Mouse (Mus musculus): ENCODE measurements around the gene Kctd12. TPM values are rescaled to one million over a fixed set of nuclear protein-coding genes. Genes with fewer than 3 reads are reported as not detected.

Gene Kctd12
- polyA plus RNA-seq, 1 experiment from 2014 or later: 3.4 TPM

GRCm38 (mm10) chr14:102983686-102984085 lies 1.2 kb upstream of the Kctd12 start:
- Histone ChIP-seq H3K4me1 (peaks cover 13% of the 10 kb centered on the region), H3K36me3 (no peaks in the 10 kb centered on the region), H3K27me3 (ENCODE audit: insufficient read depth, poor library complexity, severe bottlenecking) (no peaks in the 10 kb centered on the region), H3K27ac (no peak overlapping the region), H3K9me3 (no peaks in the 10 kb centered on the region), H3K4me3 (no peak overlapping the region)
- WGBS: 70% methylated on average over 8 of the region's 8 CpGs
- no peak for DNase-seq (ENCODE audit: low spot score)

- peak; percentile 77 for DNase-seq (ENCODE audit: low spot score)
- under 1% methylated on average over 76 of the region's 76 CpGs for WGBS
Measured at GRCm38 (mm10) chr14:102982016-102982626, 316 bp downstream of the Kctd12 start.

GRCm38 (mm10) chr14:102981441-102982015 lies 909 bp downstream of the Kctd12 start:
- Histone ChIP-seq H3K36me3 (no peaks in the 10 kb centered on the region), H3K27ac (peak overlapping the region; percentile 90), H3K9me3 (no peaks in the 10 kb centered on the region), H3K4me3 (peak overlapping the region; percentile 78), H3K4me1 (peaks cover 12% of the 10 kb centered on the region), H3K27me3 (ENCODE audit: insufficient read depth, poor library complexity, severe bottlenecking) (no peaks in the 10 kb centered on the region)
- DNase-seq (ENCODE audit: low spot score): peak; percentile 82
- WGBS: under 1% methylated on average over 62 of the region's 62 CpGs

More at GRCm38 (mm10) chr14:102982016-102982626, 316 bp downstream of the Kctd12 start:
- peak overlapping the region; percentile 78 for H3K4me3 ChIP-seq
- no peaks in the 10 kb centered on the region for H3K36me3 ChIP-seq
- H3K9me3 ChIP-seq: no peaks in the 10 kb centered on the region
- peaks cover 12% of the 10 kb centered on the region for H3K4me1 ChIP-seq
- no peaks in the 10 kb centered on the region for H3K27me3 ChIP-seq (ENCODE audit: insufficient read depth, poor library complexity, severe bottlenecking)
- H3K27ac ChIP-seq: peak overlapping the region; percentile 90

- whole genome bisulfite sequencing: 16% methylated on average over 14 of the region's 14 CpGs
Measured at GRCm38 (mm10) chr14:102980986-102981385, 1.5 kb downstream of the Kctd12 start.

GRCm38 (mm10) chr14:102980481-102980880 lies 2.0 kb downstream of the Kctd12 start:
- Histone ChIP-seq H3K4me1 (peaks cover 12% of the 10 kb centered on the region), H3K4me3 (peak overlapping the region; percentile 78), H3K27ac (no peak overlapping the region), H3K9me3 (no peaks in the 10 kb centered on the region), H3K36me3 (no peaks in the 10 kb centered on the region), H3K27me3 (ENCODE audit: insufficient read depth, poor library complexity, severe bottlenecking) (no peaks in the 10 kb centered on the region)
- 13% methylated on average over 7 of the region's 7 CpGs for WGBS
- DNase-seq (ENCODE audit: low spot score): no peak

More at GRCm38 (mm10) chr14:102980986-102981385, 1.5 kb downstream of the Kctd12 start:
- H3K36me3 ChIP-seq: no peaks in the 10 kb centered on the region
- H3K4me1 ChIP-seq: peaks cover 12% of the 10 kb centered on the region
- H3K27me3 ChIP-seq (ENCODE audit: insufficient read depth, poor library complexity, severe bottlenecking): no peaks in the 10 kb centered on the region
- peak overlapping the region; percentile 90; the same call in 1 of the 2 replicates for H3K27ac ChIP-seq
- peak overlapping the region; percentile 78 for H3K4me3 ChIP-seq
- no peaks in the 10 kb centered on the region for H3K9me3 ChIP-seq
- DNase-seq (ENCODE audit: low spot score): no peak

- H3K9me3 ChIP-seq: no peaks in the 10 kb centered on the region
- H3K27me3 ChIP-seq (ENCODE audit: insufficient read depth, poor library complexity, severe bottlenecking): no peaks in the 10 kb centered on the region
- no peaks in the 10 kb centered on the region for H3K36me3 ChIP-seq
- H3K4me3 ChIP-seq: peak overlapping the region; percentile 22; the same call in 1 of the 2 replicates
- 29% methylated on average over 10 of the region's 10 CpGs for WGBS
- peaks cover 12% of the 10 kb centered on the region for H3K4me1 ChIP-seq
- H3K27ac ChIP-seq: no peak overlapping the region
- DNase-seq (ENCODE audit: low spot score): no peak
Measured at GRCm38 (mm10) chr14:102979831-102980230, 2.6 kb downstream of the Kctd12 start.

GRCm38 (mm10) chr14:102975865-102976264 lies 6.6 kb downstream of the Kctd12 start:
- no peaks in the 10 kb centered on the region for H3K36me3 ChIP-seq
- H3K27me3 ChIP-seq (ENCODE audit: insufficient read depth, poor library complexity, severe bottlenecking): no peaks in the 10 kb centered on the region
- H3K9me3 ChIP-seq: no peaks in the 10 kb centered on the region
- H3K27ac ChIP-seq: no peak overlapping the region
- WGBS: 84% methylated on average over 6 of the region's 6 CpGs
- DNase-seq (ENCODE audit: low spot score): no peak
- no peak overlapping the region for H3K4me3 ChIP-seq
- peaks cover 4% of the 10 kb centered on the region for H3K4me1 ChIP-seq

- Histone ChIP-seq H3K27me3 (ENCODE audit: insufficient read depth, poor library complexity, severe bottlenecking) (no peaks in the 10 kb centered on the region), H3K4me3 (no peak overlapping the region), H3K9me3 (no peaks in the 10 kb centered on the region), H3K4me1 (peaks cover 2% of the 10 kb centered on the region; the same call in 1 of the 2 replicates), H3K27ac (no peak overlapping the region), H3K36me3 (no peaks in the 10 kb centered on the region)
- DNase-seq (ENCODE audit: low spot score): no peak
- WGBS: 45% methylated on average over 5 of the region's 5 CpGs
Measured at GRCm38 (mm10) chr14:102968824-102969223, 13.6 kb downstream of the Kctd12 start.

GRCm38 (mm10) chr14:102966241-102966640 lies 16.2 kb downstream of the Kctd12 start:
- DNase-seq (ENCODE audit: low spot score): no peak
- no peak overlapping the region for H3K4me3 ChIP-seq
- H3K36me3 ChIP-seq: no peaks in the 10 kb centered on the region
- H3K9me3 ChIP-seq: no peaks in the 10 kb centered on the region
- no peaks in the 10 kb centered on the region for H3K27me3 ChIP-seq (ENCODE audit: insufficient read depth, poor library complexity, severe bottlenecking)
- H3K4me1 ChIP-seq: peaks cover 2% of the 10 kb centered on the region; the same call in 1 of the 2 replicates
- no peak overlapping the region for H3K27ac ChIP-seq
- 20% methylated on average over 7 of the region's 7 CpGs for WGBS

GRCm38 (mm10) chr14:102965841-102966240 lies 16.6 kb downstream of the Kctd12 start:
- Histone ChIP-seq H3K27ac (no peak overlapping the region), H3K36me3 (no peaks in the 10 kb centered on the region), H3K9me3 (no peaks in the 10 kb centered on the region), H3K27me3 (ENCODE audit: insufficient read depth, poor library complexity, severe bottlenecking) (no peaks in the 10 kb centered on the region), H3K4me3 (no peak overlapping the region), H3K4me1 (peaks cover 2% of the 10 kb centered on the region; the same call in 1 of the 2 replicates)
- DNase-seq (ENCODE audit: low spot score): no peak
- WGBS: 84% methylated on average over 1 of the region's 1 CpGs

- WGBS: 84% methylated on average over 2 of the region's 2 CpGs
- Histone ChIP-seq H3K27me3 (ENCODE audit: insufficient read depth, poor library complexity, severe bottlenecking) (no peaks in the 10 kb centered on the region), H3K9me3 (no peaks in the 10 kb centered on the region)
Measured at GRCm38 (mm10) chr14:102962019-102962418, 20.4 kb downstream of the Kctd12 start.

GRCm38 (mm10) chr14:102953511-102953910 lies 28.9 kb downstream of the Kctd12 start:
- H3K9me3 ChIP-seq: no peaks in the 10 kb centered on the region
- H3K4me3 ChIP-seq: no peak overlapping the region
- DNase-seq (ENCODE audit: low spot score): no peak
- no peaks in the 10 kb centered on the region for H3K4me1 ChIP-seq
- 29% methylated on average over 8 of the region's 8 CpGs for whole genome bisulfite sequencing
- H3K27me3 ChIP-seq (ENCODE audit: insufficient read depth, poor library complexity, severe bottlenecking): no peaks in the 10 kb centered on the region
- no peaks in the 10 kb centered on the region for H3K36me3 ChIP-seq
- no peak overlapping the region for H3K27ac ChIP-seq

More at GRCm38 (mm10) chr14:102962019-102962418, 20.4 kb downstream of the Kctd12 start:
- Histone ChIP-seq H3K36me3 (no peaks in the 10 kb centered on the region), H3K27ac (no peak overlapping the region), H3K4me1 (no peaks in the 10 kb centered on the region; the same call in 1 of the 2 replicates), H3K4me3 (no peak overlapping the region)
- no peak for DNase-seq (ENCODE audit: low spot score)

GRCm38 (mm10) chr14:102951974-102952373 lies 30.5 kb downstream of the Kctd12 start:
- no peak overlapping the region for H3K4me3 ChIP-seq
- no peaks in the 10 kb centered on the region for H3K9me3 ChIP-seq
- H3K4me1 ChIP-seq: no peaks in the 10 kb centered on the region
- no peaks in the 10 kb centered on the region for H3K36me3 ChIP-seq
- DNase-seq (ENCODE audit: low spot score): no peak
- no peak overlapping the region for H3K27ac ChIP-seq
- 78% methylated on average over 1 of the region's 1 CpGs for WGBS
- H3K27me3 ChIP-seq (ENCODE audit: insufficient read depth, poor library complexity, severe bottlenecking): no peaks in the 10 kb centered on the region

Measured in heart, embryonic 10.5 days (tissue).